ENCODE assay signal across 17 mouse cellular contexts in the genomic region with DNA sequence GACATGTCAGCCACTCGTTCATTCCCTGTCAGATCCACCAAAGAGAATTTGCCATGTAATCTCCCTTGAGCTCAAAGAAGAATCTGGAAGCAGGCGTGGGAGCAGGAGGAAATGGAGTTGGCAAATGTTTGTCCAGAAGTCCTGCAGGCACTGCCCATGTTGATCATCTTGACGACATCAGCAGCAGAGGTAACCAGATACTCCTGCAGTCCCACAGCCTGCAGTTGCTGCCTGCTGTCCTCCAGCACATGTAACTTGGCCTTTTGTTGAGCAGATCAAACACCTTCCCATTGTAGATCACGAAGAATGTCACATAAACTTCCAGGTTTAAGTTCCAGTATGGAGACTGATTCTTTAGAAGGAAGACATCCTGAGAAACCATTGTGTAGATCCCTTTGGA.
DNase-seq lines count a peak whose midpoint lies in the region; ATAC-seq and TF ChIP-seq lines count a peak whose summit lies in the region.
"Had no signal": no experiment of that assay in that cellular context is flagged by ENCODE, and none has a peak within 500 bp of the region (broad histone marks: within the 10 kb centered on the region; RNA-seq: fewer than 3 reads in every experiment).

No protein-coding gene starts in this region.

- H3K4me1 ChIP-seq in kidney, embryonic 15.5 days: no peaks in the 10 kb centered on the region
- H3K4me1 ChIP-seq in kidney, adult 2 months (ENCODE audit: control insufficient read depth, insufficient read depth, low read length): no peaks in the 10 kb centered on the region
- H3K4me1 ChIP-seq in kidney, postnatal 0 days (replicated peaks; ENCODE audit: insufficient read depth, low read length): no peaks in the 10 kb centered on the region
- H3K4me1 ChIP-seq: embryonic facial prominence, embryonic 10.5 days; embryonic facial prominence, embryonic 12.5 days; forebrain, embryonic 13.5 days; forebrain, embryonic 15.5 days had no signal

- no peak for DNase-seq in kidney, adult 2 months
- peak; percentile 47 for DNase-seq in kidney, postnatal 0 days (ENCODE audit: low spot score)
- no peak for DNase-seq in kidney, adult 11 months
- peak; percentile 3 for DNase-seq in skeletal muscle tissue, adult 2 months (ENCODE audit: low read depth, low spot score)
- no peak for DNase-seq in adrenal gland, postnatal 10 days
- DNase-seq: adrenal gland, postnatal 14 days; adrenal gland, postnatal 36 days; cerebellum, adult 11-12 months; cerebellum, adult 2 months; cerebellum, adult 9-10 months; cerebellum, postnatal 10 days; cerebellum, postnatal 25 days had no signal

- no peak for TF ChIP-seq POLR2A in kidney, adult 2 months (IDR thresholded peaks at IDR 0.05; ENCODE audit: low read depth, low read length)

- WGBS in kidney, embryonic 15.5 days: 21% methylated on average over 4 of the region's 4 CpGs
- 24% methylated on average over 4 of the region's 4 CpGs for WGBS in kidney, adult 2 months
- WGBS in kidney, postnatal 0 days: 22% methylated on average over 4 of the region's 4 CpGs

- H3K36me3 ChIP-seq in kidney, embryonic 15.5 days: no peaks in the 10 kb centered on the region
- H3K36me3 ChIP-seq in kidney, adult 2 months (ENCODE audit: control insufficient read depth, insufficient read depth, low read length): no peaks in the 10 kb centered on the region
- no peaks in the 10 kb centered on the region for H3K36me3 ChIP-seq in kidney, postnatal 0 days (ENCODE audit: insufficient read depth, low read length)
- H3K36me3 ChIP-seq: embryonic facial prominence, embryonic 10.5 days; embryonic facial prominence, embryonic 12.5 days; forebrain, embryonic 15.5 days had no signal

- H3K27me3 ChIP-seq in kidney, embryonic 15.5 days: no peaks in the 10 kb centered on the region
- H3K27me3 ChIP-seq in kidney, adult 2 months (replicated peaks; ENCODE audit: control insufficient read depth, insufficient read depth, low read length): no peaks in the 10 kb centered on the region
- H3K27me3 ChIP-seq in kidney, postnatal 0 days (ENCODE audit: insufficient read depth, low read length): no peaks in the 10 kb centered on the region
- H3K27me3 ChIP-seq: embryonic facial prominence, embryonic 12.5 days; forebrain, embryonic 13.5 days; forebrain, embryonic 15.5 days had no signal

- H3K27ac ChIP-seq in kidney, embryonic 15.5 days: no peak overlapping the region
- no peak overlapping the region for H3K27ac ChIP-seq in kidney, adult 2 months (ENCODE audit: insufficient read depth, low read depth, low read length)
- H3K27ac ChIP-seq in kidney, postnatal 0 days: no peak overlapping the region
- H3K27ac ChIP-seq: embryonic facial prominence, embryonic 10.5 days; embryonic facial prominence, embryonic 12.5 days; forebrain, embryonic 13.5 days; forebrain, embryonic 15.5 days had no signal

- H3K4me2 ChIP-seq in kidney, embryonic 15.5 days: no peak overlapping the region
- H3K4me2 ChIP-seq in kidney, postnatal 0 days (ENCODE audit: low read length): no peak overlapping the region
- H3K4me2 ChIP-seq: embryonic facial prominence, embryonic 12.5 days; forebrain, embryonic 13.5 days; forebrain, embryonic 15.5 days had no signal

- no peak overlapping the region for H3K4me3 ChIP-seq in kidney, embryonic 15.5 days (replicated peaks)
- no peak overlapping the region for H3K4me3 ChIP-seq in kidney, adult 2 months (ENCODE audit: insufficient read depth, low read depth, low read length)
- no peak overlapping the region for H3K4me3 ChIP-seq in kidney, postnatal 0 days (replicated peaks; ENCODE audit: low read depth, low read length)
- H3K4me3 ChIP-seq: embryonic facial prominence, embryonic 10.5 days; embryonic facial prominence, embryonic 12.5 days; forebrain, embryonic 13.5 days; forebrain, embryonic 15.5 days had no signal

- H3K9me3 ChIP-seq in kidney, embryonic 15.5 days (replicated peaks): no peaks in the 10 kb centered on the region
- H3K9me3 ChIP-seq in kidney, postnatal 0 days (replicated peaks; ENCODE audit: low read length): no peaks in the 10 kb centered on the region
- H3K9me3 ChIP-seq: embryonic facial prominence, embryonic 10.5 days; embryonic facial prominence, embryonic 12.5 days; forebrain, embryonic 13.5 days; forebrain, embryonic 15.5 days had no signal

- 0 out of 2 replicates have a peak, but pooled peaks have one; percentile 12 for ATAC-seq in kidney, embryonic 15.5 days (replicated peaks; ENCODE audit: low FRiP score)
- no peak for ATAC-seq in kidney, postnatal 0 days (replicated peaks; ENCODE audit: low FRiP score, low read depth)
- ATAC-seq: forebrain, embryonic 13.5 days; forebrain, embryonic 15.5 days had no signal

- no peak overlapping the region for H3K9ac ChIP-seq in kidney, embryonic 15.5 days
- H3K9ac ChIP-seq in kidney, postnatal 0 days (ENCODE audit: low read depth, low read length): no peak overlapping the region
- H3K9ac ChIP-seq: embryonic facial prominence, embryonic 12.5 days; forebrain, embryonic 13.5 days; forebrain, embryonic 15.5 days had no signal

- TF ChIP-seq CTCF in kidney, adult 2 months (conservative IDR thresholded peaks at IDR 0.05; ENCODE audit: insufficient read depth, insufficient read length, low read depth, low read length): no peak
- TF ChIP-seq CTCF in kidney, postnatal 0 days (IDR thresholded peaks at IDR 0.05; ENCODE audit: low read depth): no peak

Comparison
In these comparisons a context has a peak if more than half of its experiments do, and no peak if none do; other contexts are left out.
1. DNase-seq: peak in kidney, postnatal 0 days (single experiment) and skeletal muscle tissue, adult 2 months (single experiment); none in kidney, adult 2 months (single experiment), kidney, adult 11 months (single experiment) and adrenal gland, postnatal 10 days (single experiment).